8 mouse cellular contexts compared by ENCODE assay signal in genomic region chr16:22119524-22119923, GRCm38 (mm10). TPM values are rescaled to one million over a fixed set of nuclear protein-coding genes. Genes with fewer than 3 reads are reported as not detected.
DNase-seq lines count a peak whose midpoint lies in the region; ATAC-seq and TF ChIP-seq lines count a peak whose summit lies in the region.
"Had no signal": no experiment of that assay in that cellular context is flagged by ENCODE, and none has a peak within 500 bp of the region (broad histone marks: within the 10 kb centered on the region; RNA-seq: fewer than 3 reads in every experiment).

No protein-coding gene starts in this region.

- H3K27me3 ChIP-seq in heart, embryonic 14.5 days (ENCODE audit: control insufficient read depth, insufficient read depth, low read length) = no peaks in the 10 kb centered on the region

- peak; percentile 10 to 12 for DNase-seq in left cerebral cortex, adult 2 months (ENCODE audit: extremely low spot score in 1 of 2, low spot score in 2 of 2)
- DNase-seq in left cerebral cortex, adult 11 months (ENCODE audit: low spot score) = no peak
- DNase-seq in adrenal gland, postnatal 25 days = peak; percentile 10
- DNase-seq in cerebellum, adult 8-10 months = no peak
- no peak for DNase-seq in layer of hippocampus, postnatal 14 days (ENCODE audit: low spot score in 2 of 2)
- DNase-seq: cerebellum, postnatal 10 days had no signal

- H3K4me2 ChIP-seq in heart, embryonic 14.5 days (ENCODE audit: low read length) = peak overlapping the region; percentile 9; the same call in 1 of the 2 replicates

- H3K4me1 ChIP-seq in heart, embryonic 14.5 days (ENCODE audit: control insufficient read depth in 2 of 2, insufficient read depth in 2 of 2, low read length in 2 of 2) = peaks cover 23 to 39% of the 10 kb centered on the region in 2 experiments

- no peak overlapping the region for H3K27ac ChIP-seq in left cerebral cortex, adult 2 months
- peak overlapping the region in 1 of 2 experiments; percentile 37; a peak in 1 of 4 replicates for H3K27ac ChIP-seq in heart, embryonic 14.5 days (replicated peaks in 1 of 2; ENCODE audit: control insufficient read depth in 1 of 2, insufficient read depth in 1 of 2, low read depth in 2 of 2, low read length in 2 of 2)

- H3K36me3 ChIP-seq in heart, embryonic 14.5 days (ENCODE audit: control insufficient read depth, insufficient read depth, low read length) = 0 out of 2 replicates have a peak, but pooled peaks cover 3% of the 10 kb centered on the region

- intact Hi-C loops in left cerebral cortex, adult 2 months (cut with DNase I) = no loop called here

- no peaks in the 10 kb centered on the region for H3K9me3 ChIP-seq in heart, embryonic 14.5 days (ENCODE audit: control insufficient read depth, low read length)

- no peak for TF ChIP-seq CTCF in left cerebral cortex, adult 2 months (IDR thresholded peaks at IDR 0.05)

- peak overlapping the region; percentile 26 for H3K4me3 ChIP-seq in left cerebral cortex, adult 2 months
- H3K4me3 ChIP-seq in heart, embryonic 14.5 days (ENCODE audit: control insufficient read depth in 1 of 2, insufficient read depth in 1 of 2, low read depth in 1 of 2, low read length in 2 of 2) = no peak overlapping the region

- ATAC-seq in heart, embryonic 14.5 days (ENCODE audit: insufficient number of reproducible peaks, insufficient read depth, low FRiP score, low read depth) = no peak
- peak; percentile 77 for ATAC-seq in megakaryocyte progenitor cell, adult 5-6 weeks (replicated peaks; ENCODE audit: poor library complexity)

- WGBS in heart, embryonic 14.5 days = 85% methylated on average over 15 of the region's 15 CpGs

- no peak overlapping the region for H3K9ac ChIP-seq in heart, embryonic 14.5 days (ENCODE audit: low read length)

RNA-seq across cellular contexts. Expression of gene Igf2bp2, which starts 43.6 kb away (rescaled TPM):
- total RNA-seq in left cerebral cortex, adult 2 months (2021) = 1 to 10 TPM; 1.7 to 1.8 TPM
- 10.4 and 11.6 TPM in 2 replicates for total RNA-seq in adrenal gland, postnatal 25 days (2021)
- polyA plus RNA-seq in heart, embryonic 14.5 days (2014; fragmentation: Nextera tagmentation; extraction: Ambion mirVana) = 45.1 and 47.6 TPM in 2 replicates
- 2.8 and 3.4 TPM in 2 replicates for total RNA-seq in megakaryocyte progenitor cell, adult 5-6 weeks (2015)
- total RNA-seq in megakaryocyte progenitor cell, adult 5-6 weeks (2017) = 1.1 and 1.6 TPM in 2 replicates
- 1 to 10 TPM; 1.1 TPM for total RNA-seq in layer of hippocampus, postnatal 14 days (2021)

Comparison
In these comparisons a context has a peak if more than half of its experiments do, and no peak if none do; other contexts are left out.
1. DNase-seq: peak in left cerebral cortex, adult 2 months (2 of 2) and adrenal gland, postnatal 25 days (single experiment); none in left cerebral cortex, adult 11 months (single experiment), cerebellum, adult 8-10 months (single experiment) and layer of hippocampus, postnatal 14 days (0 of 2).